Mouse (Mus musculus): ENCODE results near the gene Gm49661.

Gm49661 gene

DNA sequence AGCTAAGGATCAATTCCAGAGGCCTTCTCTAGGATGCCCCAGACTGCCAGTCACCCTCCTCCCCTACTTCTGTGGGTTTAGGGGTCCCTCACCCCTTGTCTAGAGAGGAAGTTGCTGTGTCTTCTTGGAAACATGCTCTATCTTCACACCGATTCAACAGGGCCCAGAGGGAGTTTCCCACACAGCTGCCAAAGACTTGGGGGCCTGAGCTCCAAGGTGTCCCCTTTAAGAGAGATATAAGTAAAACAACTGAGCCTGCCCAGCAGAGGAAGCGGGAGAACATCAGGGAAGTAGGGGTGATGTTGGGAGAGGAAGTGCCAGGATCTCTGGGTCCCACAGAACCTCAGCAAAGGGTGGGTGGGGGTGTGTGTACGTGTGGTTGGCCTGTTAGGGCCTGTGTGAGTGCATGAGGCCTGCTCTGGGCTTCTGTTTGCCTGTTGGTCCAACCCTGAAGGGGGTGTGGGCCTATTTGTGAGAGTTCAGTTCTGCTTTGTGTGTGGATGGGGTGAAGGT is 13.3 kb upstream of the Gm49661 start:
- no peak for DNase-seq

DNA sequence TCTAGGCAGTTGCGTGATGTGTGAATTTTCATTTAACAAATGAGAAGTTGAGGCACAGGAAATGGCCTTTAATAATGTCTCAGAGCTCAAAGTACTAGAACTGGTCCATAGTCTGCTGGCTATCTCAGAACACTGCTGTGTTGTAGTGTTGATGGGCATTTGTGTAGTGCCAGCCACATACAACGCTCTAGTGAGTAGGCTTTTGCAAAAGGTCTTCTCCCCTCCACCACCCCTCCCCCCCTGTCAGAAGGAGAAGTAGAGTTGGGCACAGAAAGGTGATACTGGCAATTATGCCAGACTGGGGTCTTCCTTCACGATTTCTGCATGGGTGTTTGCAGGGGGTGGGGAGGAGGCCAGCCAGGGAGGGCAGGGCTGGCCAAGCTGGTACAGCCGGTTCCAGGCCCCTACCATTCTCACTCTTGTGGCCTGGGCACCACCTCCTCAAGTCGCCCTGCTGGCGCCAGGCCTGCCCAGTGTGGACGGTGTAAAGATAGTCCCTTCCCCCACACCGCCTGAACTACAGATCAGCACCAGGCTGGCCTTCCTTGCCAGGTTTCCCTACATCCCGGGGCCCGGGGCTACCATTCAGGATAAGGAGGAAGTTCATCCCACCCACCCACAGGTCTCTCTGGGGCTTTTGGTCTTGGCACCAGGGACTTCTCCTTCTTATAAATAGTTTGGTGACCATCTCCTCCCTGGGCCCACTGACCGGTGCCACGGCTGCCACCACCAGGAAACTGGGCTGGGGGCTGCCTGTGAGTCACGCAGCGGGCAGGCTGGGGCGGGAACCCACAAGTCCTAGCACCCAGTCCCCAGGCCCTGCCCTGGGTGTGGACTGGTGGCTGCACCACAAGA is 12.6 kb upstream of the Gm49661 start:
- no peak for DNase-seq

DNA sequence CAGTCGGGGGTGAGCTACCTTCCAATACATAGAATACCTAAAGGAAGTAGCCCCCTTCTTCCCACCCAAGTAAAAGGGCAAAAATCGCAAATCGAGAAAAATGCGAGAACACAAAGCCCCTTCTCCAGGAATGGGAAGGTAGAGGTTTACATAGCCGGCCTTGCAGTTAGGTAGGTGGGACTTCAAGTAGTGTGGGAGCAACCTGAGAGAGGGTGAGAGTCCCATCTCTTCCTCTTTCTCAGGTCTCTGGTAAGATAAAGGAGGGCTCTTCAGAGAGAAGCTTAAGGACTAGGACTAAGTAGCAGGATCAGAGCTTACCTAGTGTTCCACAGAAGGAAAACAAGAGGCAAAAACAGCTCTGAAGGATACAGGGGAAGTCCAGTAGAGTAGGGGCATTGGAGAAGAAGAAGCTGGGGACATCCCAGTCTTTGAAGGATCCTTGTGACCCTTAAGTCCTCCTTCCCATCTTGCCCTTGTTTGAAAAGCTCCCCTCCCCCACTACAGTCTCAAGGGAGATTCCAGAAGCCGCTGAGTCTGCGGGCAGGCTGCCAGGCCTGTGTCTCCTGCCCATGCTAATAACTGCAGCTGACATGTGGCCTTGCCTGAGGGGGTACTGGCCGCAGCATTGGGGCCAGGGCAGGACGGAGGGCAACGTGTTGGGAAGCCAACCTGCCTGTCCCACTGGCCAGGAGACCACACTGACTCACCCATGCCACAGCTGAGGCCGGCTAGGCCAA is 11.6 kb upstream of the Gm49661 start:
- DNase-seq, result no peak

DNA sequence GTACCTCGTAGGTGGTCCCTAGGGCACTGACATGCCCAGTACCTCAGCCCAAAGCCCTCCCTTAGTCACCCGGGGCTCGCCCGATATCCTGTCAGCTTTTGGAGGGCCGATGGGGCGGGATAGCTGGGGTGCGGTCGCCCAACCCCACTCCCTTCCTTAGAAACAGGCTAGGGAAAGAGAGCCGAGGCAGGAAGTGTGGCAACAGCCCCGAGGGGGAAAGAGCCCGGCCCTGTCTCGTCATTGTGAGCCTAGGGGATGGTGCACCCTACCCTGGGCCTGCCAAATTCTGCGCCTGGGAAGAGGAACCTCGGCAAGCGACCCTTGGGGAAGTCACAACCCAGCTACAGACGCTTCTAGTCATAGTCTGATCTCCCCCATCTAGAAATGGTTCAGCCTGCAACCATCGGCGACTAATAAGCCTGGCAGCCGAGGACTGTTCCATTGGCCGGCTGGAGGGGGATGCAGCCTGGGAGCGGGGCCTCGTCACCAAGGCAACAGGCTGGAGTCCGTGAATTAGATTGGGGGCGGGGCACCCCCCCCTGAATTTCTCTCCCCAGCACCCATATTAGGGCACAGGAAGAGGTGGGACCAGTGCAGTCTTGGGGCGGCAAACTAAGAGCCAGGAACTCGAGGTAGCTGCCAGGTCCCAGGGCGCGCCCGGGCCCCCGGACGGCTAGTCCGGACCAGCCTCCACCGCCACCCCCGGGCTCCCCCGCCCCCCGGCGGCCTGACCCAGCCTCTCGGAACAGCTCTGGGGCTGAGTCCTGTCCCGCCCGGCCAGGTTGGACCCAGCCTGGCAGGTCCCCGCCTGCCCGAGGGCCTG is 10.6 kb upstream of the Gm49661 start:
- peak; percentile 85 for DNase-seq

DNA sequence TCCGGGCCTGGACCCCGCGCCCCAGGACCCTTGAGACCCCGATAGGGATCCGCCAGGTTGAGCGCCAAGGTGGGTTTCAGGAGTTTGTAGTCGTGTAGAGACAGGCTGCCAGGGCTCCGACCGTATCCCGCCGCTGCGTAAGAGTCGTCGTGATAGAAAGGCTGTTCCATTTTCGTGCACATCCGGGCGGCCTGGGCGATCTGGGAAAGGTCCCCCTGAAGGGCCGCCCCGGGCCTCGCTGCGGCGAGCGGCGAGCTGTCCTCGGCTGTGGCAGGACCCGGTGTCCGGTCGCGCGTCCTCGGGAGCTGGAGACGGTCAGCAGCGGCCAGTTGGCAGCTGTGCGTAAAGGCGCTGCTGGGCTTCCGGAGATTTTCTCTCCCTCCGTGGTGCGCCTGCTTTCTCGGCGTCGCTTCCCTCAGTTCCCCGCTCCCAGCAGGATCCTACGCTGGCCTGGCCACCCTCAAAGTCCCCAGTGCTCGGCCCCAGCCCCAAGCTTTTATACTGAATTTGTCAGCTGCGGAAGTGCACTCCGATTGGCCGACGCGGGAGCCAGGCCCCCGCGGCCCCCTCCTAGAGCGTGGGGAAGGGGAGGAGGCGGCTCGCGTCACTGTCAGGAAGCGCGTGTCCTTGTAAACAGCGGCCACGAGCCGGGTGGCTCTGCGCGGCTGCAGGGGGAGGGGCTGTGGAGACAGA is 9.2 kb upstream of the Gm49661 start, which contains the start of gene Junb:
Junb (minus strand) TSS at position 471 of the 693 bp plus-strand sequence.
- DNase-seq, result peak; percentile 86

DNA sequence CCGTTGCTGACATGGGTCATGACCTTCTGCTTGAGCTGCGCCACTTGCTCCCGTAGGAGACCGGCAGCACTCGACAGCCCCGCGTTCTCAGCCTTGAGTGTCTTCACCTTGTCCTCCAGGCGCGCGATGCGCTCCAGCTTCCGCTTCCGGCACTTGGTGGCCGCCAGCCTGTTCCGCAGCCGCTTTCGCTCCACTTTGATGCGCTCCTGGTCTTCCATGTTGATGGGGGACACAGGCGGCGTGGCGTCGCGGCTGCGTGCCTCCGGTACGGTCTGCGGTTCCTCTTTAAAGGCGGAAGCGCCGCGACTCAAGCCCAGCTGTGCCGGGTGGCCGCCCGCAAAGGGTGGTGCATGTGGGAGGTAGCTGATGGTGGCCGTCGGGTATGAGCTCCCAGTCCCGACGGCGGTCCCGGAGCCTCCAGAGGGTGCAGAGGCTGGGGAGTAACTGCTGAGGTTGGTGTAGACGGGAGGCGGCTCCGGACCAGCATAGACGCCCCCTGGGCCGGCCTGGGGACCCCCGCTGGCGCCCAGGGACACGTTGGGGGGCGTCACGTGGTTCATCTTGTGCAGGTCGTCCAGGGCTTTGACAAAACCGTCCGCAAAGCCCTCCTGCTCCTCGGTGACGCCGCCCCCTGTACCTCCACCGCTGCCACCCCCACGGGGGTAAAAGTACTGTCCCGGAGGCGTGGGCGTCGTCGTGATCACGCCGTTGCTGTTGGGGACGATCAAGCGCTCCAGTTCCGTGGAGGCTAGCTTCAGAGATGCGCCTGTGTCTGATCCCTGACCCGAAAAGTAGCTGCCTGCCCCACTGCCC is 8.4 kb upstream of the Gm49661 start:
- no peak for DNase-seq

DNA sequence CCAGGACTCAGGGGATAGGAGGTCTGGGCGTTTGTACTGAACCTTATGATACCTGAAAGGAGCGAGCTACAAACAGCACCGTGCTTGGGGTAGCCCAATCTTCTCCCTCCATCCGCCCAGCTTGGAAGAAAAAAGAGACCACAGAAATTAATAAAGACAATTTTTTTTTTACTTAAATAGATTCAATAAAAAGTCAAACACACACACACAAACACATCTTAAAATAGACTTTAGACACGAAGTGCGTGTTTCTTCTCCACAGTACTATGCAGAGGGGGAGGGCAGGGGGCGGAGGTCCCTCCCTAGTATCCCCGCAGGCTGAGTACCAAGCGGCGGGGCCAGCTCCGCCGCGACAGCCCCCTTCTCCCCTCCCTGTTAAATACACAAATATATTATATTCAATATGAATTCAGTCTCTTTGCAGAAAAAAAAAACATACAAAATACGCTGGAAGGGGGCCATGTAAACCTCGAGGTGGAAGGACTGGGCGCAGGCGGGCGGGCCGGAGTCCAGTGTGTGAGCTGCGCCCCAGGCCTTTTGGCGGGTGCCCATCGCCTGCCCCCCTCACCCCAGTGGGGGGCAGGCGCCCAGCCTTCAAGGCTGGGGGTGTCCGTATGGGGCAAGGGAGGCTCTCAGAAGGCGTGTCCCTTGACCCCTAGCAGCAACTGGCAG is 7.7 kb upstream of the Gm49661 start:
- DNase-seq, result peak; percentile 51

DNA sequence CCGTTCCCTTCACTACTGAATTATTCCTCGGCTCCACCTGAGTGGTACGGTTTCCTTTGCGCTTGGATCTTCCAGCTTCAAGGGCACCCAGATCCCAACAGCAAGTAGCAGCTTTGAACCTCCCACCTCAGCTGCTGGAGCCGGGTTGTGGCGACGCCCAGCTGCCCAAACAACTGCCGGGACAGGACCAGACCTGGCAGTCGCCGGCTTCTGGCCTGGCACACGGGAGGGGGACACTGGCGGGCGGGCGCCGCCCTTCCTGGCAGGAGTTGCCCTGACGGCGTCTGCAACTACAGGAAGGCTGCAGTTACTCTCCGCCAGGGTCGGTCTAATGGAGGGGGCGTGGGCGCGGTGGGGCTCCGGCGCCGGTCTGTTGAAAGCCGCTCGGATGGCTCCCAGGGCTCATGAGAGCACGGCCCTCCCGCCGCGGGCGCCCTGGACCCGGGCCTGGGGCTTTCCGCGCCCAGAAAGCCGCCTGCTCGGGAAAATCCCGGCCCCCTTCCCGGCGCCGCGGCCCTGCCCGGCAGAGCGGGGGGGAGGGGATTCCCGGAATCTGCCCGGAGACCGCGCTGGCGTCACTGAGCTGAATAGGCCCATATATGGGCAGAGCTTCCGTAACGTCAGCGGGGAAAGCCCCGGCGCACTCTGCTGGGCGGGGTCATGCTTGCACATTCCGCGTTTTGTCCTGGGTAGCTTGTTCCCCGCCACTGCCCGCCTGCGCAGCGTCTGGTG is 7.0 kb upstream of the Gm49661 start:
- peak; percentile 94 for DNase-seq

DNA sequence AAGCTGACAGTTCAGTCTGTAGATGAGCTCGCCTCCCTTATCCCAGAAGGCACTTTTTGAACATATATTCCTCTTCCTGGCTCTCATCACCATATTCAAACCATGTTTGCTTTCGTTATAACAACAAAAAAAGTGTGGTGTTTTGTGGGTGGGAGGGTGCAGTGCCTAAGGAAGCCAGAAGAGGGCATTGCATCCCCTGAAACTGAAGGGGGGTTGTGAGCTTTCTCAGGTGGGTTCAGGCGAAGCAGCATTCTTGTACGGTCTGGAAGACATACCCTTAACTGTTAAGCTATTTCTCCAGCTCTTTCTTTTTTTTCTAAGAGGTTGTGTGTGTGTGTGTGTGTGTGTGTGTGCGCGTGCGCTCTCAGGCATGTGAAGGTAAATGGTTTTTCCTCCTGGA is 6.2 kb upstream of the Gm49661 start:
- no peak for DNase-seq

DNA sequence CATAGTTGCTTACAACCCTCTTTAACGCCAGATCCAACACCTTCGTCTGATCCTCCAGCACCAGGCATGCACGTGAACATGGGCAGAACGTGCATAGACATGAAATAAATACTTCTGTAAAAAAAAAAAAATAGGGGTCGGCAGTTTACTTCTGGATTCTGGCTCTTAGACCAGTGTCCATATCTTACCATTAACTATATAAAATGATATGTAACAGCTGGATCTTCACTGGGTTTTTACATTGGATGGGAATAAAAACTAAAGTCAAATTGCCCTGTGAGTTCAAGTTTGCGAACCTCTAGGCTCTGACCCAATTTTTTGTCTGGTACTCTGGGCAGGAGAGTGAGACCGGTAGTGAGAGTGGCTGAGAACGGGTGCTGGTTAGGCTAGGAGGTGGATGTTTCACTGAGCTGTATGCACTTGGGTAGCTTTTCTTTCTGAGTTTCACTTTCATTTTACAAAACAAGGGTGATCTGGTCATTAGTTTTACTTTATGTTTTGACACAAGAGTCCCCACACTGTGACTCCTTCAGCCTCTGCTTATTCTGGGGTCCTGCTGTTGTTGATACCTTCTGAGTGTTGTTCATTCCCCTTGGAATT is 5.4 kb upstream of the Gm49661 start:
- DNase-seq, result no peak

DNA sequence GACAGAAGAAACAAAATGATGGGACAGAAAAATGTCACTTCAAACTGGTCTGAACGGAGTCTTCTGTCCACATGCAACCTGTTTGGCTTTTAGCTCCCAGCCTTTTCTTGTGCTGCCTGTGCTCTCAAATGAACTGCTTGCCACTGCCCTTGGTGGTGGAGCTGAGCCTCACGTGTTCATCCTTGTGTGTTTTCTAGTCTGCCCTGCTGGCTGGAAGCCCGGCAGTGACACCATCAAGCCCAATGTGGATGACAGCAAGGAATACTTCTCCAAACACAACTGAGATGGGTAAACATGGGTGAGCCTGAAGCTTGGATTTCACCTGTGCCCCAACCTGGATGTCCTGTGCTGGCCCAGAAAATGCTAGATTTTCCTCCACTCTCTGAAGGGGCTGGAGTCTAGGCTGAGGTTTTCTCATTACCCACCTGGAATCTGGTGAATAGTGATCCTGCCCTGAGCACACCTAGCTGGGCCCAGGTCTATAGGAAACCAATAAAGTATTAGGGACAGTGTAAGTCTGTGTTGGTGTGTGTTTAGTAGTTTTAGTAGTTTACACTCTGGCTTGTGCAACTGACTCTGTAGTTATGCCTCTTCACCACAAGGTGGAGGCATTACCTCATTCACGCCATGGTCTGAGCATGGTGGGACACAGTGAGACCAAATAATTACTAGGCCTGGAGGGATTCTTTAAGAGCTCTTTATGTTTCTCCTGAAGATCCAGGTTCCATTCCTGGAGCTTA is 4.7 kb upstream of the Gm49661 start:
- no peak for DNase-seq

DNA sequence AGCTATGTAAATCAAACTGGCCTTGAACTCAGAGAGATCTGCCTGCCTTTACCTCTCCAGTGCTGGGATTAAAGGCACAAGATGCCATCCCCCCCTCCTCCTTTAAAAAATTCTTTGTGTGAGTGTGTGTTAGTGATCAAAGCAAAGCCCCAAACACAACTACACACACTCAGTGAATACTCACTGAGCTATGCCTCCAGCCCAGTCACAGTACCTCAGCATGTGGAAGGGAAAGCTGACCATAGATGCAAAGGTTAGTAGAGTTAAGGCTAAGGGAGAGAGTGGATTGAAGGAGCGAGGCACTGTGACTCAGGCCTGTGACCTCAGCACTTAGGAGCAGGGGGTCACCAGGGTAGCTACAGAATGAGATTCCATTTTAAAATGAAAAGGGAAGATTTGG is 3.8 kb upstream of the Gm49661 start:
- no peak for DNase-seq

DNA sequence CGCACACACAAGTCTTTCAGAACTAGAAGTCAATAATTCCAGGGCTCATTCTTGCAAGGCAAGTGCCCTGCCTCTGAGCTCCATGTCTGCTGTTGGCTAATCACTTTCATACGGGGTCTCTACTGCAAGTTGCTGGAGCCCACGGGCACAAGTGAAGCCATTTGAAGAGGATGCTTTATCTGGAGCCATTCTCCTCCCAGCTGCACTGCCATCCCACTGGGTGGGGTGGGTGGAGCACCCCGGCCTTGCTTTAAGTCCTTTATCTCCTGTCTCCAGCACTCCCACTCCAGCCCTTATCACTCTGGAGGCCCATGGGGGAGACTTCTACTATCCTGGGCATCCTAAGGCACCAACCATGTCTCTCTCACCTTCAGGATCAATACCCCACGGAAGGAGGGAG is 1.7 kb upstream of the Gm49661 start:
- DNase-seq, result peak; percentile 19

DNA sequence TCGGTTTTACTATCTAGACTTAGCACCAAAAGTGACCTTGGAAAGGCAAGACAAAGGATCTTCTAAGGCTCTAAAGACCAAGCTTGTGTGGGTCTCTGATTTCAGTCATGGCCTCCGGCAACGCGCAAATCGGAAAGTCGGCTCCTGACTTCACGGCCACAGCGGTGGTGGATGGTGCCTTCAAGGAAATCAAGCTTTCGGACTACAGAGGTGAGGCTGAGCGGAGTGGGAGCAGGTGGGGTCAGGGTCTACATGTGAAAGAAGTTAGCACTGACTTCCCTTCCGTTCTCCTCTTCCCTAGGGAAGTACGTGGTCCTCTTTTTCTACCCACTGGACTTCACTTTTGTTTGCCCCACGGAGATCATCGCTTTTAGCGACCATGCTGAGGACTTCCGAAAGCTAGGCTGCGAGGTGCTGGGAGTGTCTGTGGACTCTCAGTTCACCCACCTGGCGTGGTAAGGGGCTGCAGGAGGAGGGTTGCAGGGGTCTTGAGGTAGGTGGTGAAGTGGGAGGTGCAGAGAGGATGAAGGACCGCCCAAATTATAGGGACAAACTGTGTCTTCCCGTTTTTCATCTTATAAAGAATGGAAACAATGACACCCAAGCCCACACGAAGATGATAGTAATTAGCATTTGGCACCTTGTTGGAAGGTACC is 1.0 kb upstream of the Gm49661 start:
- DNase-seq, result peak; percentile 25

DNA sequence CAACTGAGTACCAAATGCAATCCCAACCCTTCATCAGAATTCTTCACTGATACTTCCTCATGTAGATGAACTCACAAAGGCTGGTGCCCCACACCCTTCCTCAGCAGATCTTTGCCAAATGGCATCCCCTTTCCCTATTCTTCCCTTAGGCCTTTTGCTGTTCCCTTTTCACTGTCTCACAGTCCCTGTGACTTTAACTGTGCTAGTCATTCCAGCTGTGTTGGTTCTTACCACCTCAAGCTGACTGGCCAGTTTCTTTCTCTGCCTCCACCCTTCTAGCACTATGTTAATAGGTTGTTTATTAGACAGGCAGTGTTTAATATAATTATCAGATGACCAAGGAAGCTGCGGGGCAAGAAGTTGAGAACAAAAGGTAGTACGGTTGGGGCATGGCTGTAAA is 583 bp downstream of the Gm49661 start:
- DNase-seq, result peak; percentile 27

DNA sequence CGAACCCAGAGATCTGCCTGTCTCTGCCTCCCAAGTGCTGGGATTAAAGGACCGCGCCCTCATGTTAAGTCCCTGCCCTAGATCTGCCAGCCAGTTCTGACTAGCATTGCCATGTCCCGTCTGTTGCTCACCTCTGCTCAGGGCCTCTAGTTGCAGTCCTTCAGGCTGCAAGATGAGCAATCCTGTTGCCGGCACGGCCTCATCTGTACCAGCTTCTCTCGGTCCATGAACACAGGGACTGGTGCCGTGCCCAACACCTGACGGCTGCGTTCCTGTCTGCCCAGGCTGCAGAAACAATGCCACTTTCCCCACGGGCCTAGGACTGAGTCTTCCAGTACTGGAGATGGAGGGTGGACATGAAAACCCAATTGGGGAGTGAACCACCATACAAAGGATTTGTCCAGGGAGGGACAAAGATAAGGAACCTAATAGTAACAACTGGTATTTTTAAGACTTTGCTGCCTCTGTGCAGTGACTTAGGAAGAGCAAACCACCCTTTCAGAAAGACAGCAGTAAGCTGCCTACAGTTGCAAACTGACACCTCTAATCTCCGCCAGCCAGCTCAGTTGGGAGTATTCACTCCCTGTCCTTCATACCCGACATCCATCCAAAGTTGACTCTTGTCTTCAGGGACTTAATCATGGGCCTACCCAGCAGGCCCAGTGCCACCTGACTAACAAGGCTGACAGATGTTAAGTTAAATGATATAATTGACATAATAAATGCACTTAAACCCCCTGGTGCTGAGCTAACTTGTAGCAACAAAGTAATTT is 1.5 kb downstream of the Gm49661 start:
- no peak for DNase-seq

DNA sequence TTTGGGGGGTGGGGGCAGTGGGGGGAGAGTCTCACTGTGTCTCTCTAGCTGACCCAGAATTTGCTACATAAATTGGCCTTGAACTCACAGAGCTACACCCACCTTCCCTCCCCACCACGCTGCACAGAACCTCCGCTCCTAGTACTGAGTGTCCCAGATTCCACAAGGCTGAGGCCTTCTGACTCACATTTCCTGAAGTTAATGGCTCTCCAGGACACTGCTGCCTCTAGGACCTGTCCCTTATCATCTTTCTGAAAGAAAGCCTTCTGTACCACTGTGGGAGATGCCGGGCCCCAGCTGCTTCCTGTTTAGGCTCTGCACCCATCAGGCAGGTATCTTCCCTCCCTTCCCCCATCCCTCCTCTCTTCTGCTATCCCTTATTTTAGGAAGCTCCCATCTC is 2.6 kb downstream of the Gm49661 start:
- DNase-seq, result peak; percentile 32
